Mouse (Mus musculus): ENCODE measurements around the gene Aes.

DNA sequence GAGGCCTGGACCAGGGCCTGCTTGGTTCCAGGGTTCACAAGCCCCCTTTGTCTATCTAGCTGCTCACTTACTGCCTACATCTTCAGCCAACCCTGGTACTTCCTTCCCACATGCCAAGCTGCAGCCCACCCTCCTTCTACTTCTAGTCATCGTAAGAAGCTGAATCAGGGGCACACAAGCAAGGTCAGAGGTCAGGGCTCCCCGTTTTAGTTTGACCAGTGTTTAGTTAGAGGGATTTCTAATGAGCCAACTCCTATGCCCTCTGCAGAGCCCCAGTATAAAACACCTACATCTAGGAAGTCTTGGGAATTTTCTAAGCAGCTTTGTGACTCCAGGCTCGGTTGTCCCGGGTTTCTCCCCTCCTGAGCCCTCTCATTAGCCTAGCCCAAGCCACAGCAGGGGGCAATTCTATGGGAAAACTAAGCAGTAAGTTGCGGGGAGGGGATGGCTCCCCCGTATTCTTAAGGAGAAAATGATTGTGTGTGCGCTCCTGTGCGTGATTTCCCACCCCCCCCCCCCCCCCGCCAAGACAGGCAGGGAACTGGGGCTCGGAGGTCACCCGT lies 11.0 kb downstream of the Aes start:
- TF ChIP-seq CTCF (IDR thresholded peaks at IDR 0.05; ENCODE audit: low read depth, low read length): no peak
- TF ChIP-seq POLR2A (IDR thresholded peaks at IDR 0.05; ENCODE audit: borderline replicate concordance, low read depth, low read length): no peak

Measured in bone marrow macrophage, adult 2 months (primary cell).